Mouse (Mus musculus): Measurements from ENCODE around the gene Scarf2. TPM values are rescaled to one million over a fixed set of nuclear protein-coding genes. Genes with fewer than 3 reads are reported as not detected.

The Scarf2 gene
- total RNA-seq, 2 experiments from 2014 or later: 2.9 to 3.2 TPM

- intact Hi-C loops (cut with DNase I): no loop called here
- DNase-seq (ENCODE audit: low spot score in 2 of 2): no peak
These were observed 29.4 kb downstream of the Scarf2 start for GRCm38 (mm10) chr16:17826500-17826899.

GRCm38 (mm10) chr16:17828229-17828628 is 31.1 kb downstream of the Scarf2 start:
- DNase-seq (ENCODE audit: low spot score in 2 of 2): no peak
- intact Hi-C loops (cut with DNase I): no loop called here

- intact Hi-C loops (cut with DNase I): no loop called here
- DNase-seq (ENCODE audit: low spot score in 2 of 2): no peak
These were observed 31.8 kb downstream of the Scarf2 start for GRCm38 (mm10) chr16:17828867-17829266.

- DNase-seq (ENCODE audit: low spot score in 2 of 2): no peak
- intact Hi-C loops (cut with DNase I): no loop called here
These were observed 33.5 kb downstream of the Scarf2 start for GRCm38 (mm10) chr16:17830385-17831178.

- intact Hi-C loops (cut with DNase I): no loop called here
- no peak for DNase-seq (ENCODE audit: low spot score in 2 of 2)
These were observed 34.7 kb downstream of the Scarf2 start for GRCm38 (mm10) chr16:17831781-17832180.

- no peak for DNase-seq (ENCODE audit: low spot score in 2 of 2)
- intact Hi-C loops (cut with DNase I): no loop called here
These were observed 35.7 kb downstream of the Scarf2 start, which contains the start of gene B830017H08Rik for GRCm38 (mm10) chr16:17832821-17833220. Gene B830017H08Rik, plus strand, starts transcription at chr16:17833121.

DNA sequence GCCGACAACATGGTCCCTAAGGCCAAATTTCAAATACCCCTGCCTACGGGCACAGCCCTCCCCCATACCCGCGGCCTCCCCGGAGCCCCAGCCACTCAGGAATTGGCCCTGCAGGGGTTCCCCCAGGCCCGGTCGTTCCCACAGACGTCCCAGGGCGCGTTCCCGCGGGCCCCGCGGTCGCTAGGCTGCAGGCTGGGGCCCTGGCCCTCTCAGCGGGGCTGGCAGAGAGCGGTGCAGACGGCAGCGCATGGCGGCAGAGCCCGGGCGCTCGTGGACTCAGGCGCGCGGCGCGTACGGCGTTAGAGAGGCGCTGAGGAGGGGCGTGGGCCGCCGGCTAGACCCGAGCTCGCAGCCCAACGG is 36.2 kb downstream of the Scarf2 start:
- DNase-seq (ENCODE audit: low spot score in 2 of 2): peak; percentile 54 to 70
- intact Hi-C loops (cut with DNase I): no loop called here

DNA sequence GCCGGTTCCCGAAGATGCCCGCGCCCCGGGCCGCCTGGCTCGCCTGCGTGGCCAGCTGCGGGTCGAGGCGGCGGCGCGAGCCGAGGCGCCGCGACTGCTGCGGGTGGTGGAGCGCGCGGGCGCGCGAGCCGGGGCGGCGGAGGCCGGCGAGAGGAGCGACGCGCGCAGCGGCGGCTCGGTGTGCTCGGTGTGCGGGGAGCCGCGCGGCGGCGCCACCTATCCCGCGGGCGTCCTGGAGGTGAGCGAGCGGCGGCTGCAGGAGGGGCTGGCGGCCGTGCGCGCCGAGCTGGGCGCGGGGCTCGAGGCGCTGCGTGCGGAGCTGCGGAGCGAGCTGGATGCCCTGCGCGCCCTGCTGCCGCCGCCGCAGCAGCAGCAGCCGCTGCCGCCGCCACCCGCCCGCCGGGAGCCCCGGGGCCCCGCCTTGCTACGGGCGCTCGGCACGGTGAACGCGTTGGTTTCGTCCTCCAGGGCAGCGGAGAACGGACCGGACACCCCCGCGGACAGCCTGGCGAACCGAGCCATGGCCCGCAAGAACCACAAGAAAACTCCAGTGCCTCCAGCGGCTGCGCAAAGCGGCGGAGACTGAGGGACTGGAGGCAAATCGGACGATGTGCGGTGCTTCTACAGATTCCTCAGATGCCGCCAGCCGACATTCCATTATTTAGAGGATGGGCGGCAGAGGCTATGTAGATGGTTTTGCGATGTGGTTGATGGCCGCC is 36.8 kb downstream of the Scarf2 start:
- intact Hi-C loops (cut with DNase I): no loop called here

GRCm38 (mm10) chr16:17834543-17834942 is 37.5 kb downstream of the Scarf2 start:
- no peak for DNase-seq (ENCODE audit: low spot score in 2 of 2)
- intact Hi-C loops (cut with DNase I): no loop called here

More for the DNA sequence above, 36.8 kb downstream of the Scarf2 start:
- peak; percentile 70 to 76 for DNase-seq (ENCODE audit: low spot score in 2 of 2)

GRCm38 (mm10) chr16:17835481-17835880 is 38.4 kb downstream of the Scarf2 start:
- DNase-seq (ENCODE audit: low spot score in 2 of 2): no peak
- intact Hi-C loops (cut with DNase I): no loop called here

DNA sequence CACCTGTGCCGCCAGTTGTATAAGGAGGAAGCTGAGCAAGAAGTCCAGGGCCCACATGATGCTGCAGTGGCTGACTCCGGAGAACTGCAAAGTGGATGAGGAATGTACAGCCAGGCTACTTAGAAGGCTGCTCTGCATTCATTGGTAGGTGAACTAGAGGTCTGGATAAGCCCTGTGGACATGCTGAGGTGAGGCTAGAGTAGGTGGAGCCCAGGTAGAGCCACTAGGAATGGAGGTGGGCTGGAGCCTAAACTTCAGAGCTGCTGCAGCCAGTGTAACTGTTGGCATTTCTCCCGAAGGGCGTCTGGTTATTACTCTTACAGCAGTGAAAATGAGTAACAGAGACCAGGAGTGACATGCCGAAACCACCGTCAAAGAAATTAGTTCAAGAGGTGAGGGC is 41.0 kb downstream of the Scarf2 start, which contains the start of gene Car15:
Gene Car15, minus strand, starts transcription at position 314 of the 400 bp plus-strand sequence.
- no peak for DNase-seq (ENCODE audit: low spot score in 2 of 2)
- intact Hi-C loops (cut with DNase I): no loop called here

GRCm38 (mm10) chr16:17839976-17840375 is 42.9 kb downstream of the Scarf2 start:
- DNase-seq (ENCODE audit: low spot score in 2 of 2): no peak
- intact Hi-C loops (cut with DNase I): no loop called here

DNA sequence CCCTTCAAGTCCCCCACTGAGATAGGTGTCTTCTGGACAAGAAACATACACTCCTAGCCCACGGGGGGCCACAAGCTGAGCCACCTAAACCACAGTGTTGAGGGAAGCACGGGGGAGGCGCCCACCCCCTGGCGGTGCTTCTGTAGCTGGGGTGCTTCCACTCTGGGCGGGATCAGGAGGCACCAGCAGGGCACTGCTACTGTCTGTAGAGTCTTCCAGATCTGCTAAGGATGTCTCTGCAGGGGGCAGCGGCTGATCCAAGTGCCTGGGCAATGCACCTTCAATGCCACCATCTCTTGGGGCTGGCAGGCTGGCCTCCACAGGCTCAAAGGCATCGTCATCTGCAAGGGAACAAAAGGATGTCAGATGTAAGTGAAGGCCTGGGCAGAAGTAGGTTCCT is 45.4 kb downstream of the Scarf2 start:
- intact Hi-C loops (cut with DNase I): no loop called here
- DNase-seq (ENCODE audit: low spot score in 2 of 2): no peak

GRCm38 (mm10) chr16:17843701-17844365 is 46.8 kb downstream of the Scarf2 start:
- intact Hi-C loops (cut with DNase I): no loop called here
- DNase-seq (ENCODE audit: low spot score in 2 of 2): no peak

- intact Hi-C loops (cut with DNase I): no loop called here
These were observed 51.3 kb downstream of the Scarf2 start for GRCm38 (mm10) chr16:17848431-17848830.

DNA sequence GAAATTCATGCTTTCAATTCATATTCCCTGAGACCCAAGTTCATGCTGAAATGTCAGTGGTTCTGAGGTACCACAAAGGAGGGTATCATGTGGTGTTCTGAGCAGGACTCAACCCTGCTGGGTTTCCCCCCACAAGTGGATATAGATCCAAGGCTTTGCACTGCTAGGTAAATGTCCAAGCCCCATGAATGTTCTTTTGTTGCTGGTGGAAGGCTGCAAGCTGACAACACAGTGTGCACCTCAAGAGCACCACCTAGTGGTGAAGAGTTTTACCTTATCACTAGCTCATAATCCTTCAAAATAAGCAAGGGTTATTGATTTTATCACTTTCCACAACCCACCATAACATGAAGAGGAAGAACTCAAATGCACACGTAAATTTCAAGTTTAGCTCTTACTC is 51.8 kb downstream of the Scarf2 start:
- peak; percentile 68 to 70 for DNase-seq (ENCODE audit: low spot score in 2 of 2)
- intact Hi-C loops (cut with DNase I): no loop called here

More at GRCm38 (mm10) chr16:17848431-17848830, 51.3 kb downstream of the Scarf2 start:
- DNase-seq (ENCODE audit: low spot score in 2 of 2): no peak

- intact Hi-C loops (cut with DNase I): no loop called here
- no peak for DNase-seq (ENCODE audit: low spot score in 2 of 2)
These were observed 52.4 kb downstream of the Scarf2 start for GRCm38 (mm10) chr16:17849486-17849885.

DNA sequence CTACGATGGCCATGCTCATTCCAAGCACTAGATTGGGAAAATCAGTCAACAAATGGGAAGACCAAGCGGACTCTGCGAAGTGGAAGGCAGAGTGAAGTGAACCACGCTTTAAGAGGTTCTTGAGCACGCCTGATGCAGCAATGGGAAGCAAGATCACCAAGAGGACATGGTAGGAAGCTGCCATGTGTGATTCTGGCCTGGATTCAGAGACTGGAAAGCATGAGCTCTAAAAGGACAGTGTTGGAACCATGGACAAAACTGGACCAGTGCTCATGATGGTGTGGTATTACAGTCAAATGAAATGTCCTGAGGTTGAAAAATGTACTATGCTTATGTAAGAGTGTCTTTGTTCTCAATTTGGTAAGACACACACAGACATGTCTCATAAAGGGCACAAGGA is 54.2 kb downstream of the Scarf2 start:
- no peak for DNase-seq (ENCODE audit: low spot score in 2 of 2)
- intact Hi-C loops (cut with DNase I): no loop called here

DNA sequence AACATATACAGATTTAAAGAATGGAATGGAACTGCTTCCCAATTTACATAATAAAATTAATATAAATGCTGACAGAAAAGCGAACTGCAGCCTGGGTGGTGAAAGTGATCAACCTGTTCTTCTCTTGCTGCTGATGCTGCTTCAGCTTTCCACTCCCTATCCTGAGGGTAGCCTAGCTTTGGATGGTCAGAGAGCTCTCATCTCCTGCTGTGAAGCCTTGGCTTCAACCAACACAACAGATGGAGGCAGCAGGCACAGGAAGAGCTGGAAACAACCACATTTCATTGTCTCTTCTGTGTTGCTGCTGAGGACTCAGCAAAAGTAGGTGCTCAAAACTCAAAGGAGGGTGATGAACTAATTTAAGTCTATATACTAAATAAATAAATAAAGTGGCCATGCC is 54.8 kb downstream of the Scarf2 start:
- intact Hi-C loops (cut with DNase I): no loop called here
- peak in 1 of 2 experiments; percentile 49 for DNase-seq (ENCODE audit: low spot score in 2 of 2)

- intact Hi-C loops (cut with DNase I): no loop called here
- DNase-seq (ENCODE audit: low spot score in 2 of 2): no peak
These were observed 56.2 kb downstream of the Scarf2 start for GRCm38 (mm10) chr16:17853263-17853662.

Data from left cerebral cortex, postnatal 25 days (tissue).